Mouse (Mus musculus) lung, adult 18-20 months (tissue): ENCODE results near the gene Klk1b5.

Experiments
- DNase-seq, 2 experiments: peaks; one replicate each; pipeline ENCODE4 v3.0.0; 2022; ENCODE audit warnings: mixed read lengths in 2 of 2

Klk1b5 gene

GRCm38 (mm10) chr7:44254930-44255329 is 39.2 kb downstream of the Klk1b5 start:
- no peak for DNase-seq

- no peak for DNase-seq
These were observed 41.5 kb downstream of the Klk1b5 start, which contains the start of gene Acp4 for GRCm38 (mm10) chr7:44257278-44257677. Gene Acp4, minus strand, starts transcription at chr7:44257378.

GRCm38 (mm10) chr7:44260410-44260809 is 44.7 kb downstream of the Klk1b5 start:
- DNase-seq: no peak

GRCm38 (mm10) chr7:44261147-44261546 is 45.4 kb downstream of the Klk1b5 start, which contains the start of gene Gm15517:
Gene Gm15517, plus strand, starts transcription at chr7:44261447.
- no peak for DNase-seq

- peak; percentile 91 to 94 for DNase-seq
These were observed 47.3 kb downstream of the Klk1b5 start for GRCm38 (mm10) chr7:44262791-44263643.

- no peak for DNase-seq
These were observed 52.4 kb downstream of the Klk1b5 start for GRCm38 (mm10) chr7:44268117-44268516.

GRCm38 (mm10) chr7:44269397-44269796 is 53.7 kb downstream of the Klk1b5 start:
- DNase-seq: no peak
